Mouse (Mus musculus) spleen, adult 2 months (tissue): Measurements from ENCODE around the gene Trim54.
A peak's percentile ranks its signal among the peaks of the same experiment; 100 is the strongest.

Source experiments
- CTCF ChIP-seq: fragments of 200-500 bp; IDR thresholded peaks from 2 replicates; pipeline ENCODE4 v1.5.1; 2011; ENCODE audit warnings: mild to moderate bottlenecking, inconsistent platforms; ENCODE audit not compliant: insufficient read depth, insufficient read length, insufficient replicate concordance; ENCODE audit errors: extremely low read depth
- POLR2A ChIP-seq: fragments of 200-500 bp; IDR thresholded peaks from 2 replicates; pipeline ENCODE4 v1.6.1; 2011; ENCODE audit warnings: low read depth, low read length, inconsistent platforms

- no peak for TF ChIP-seq CTCF
- TF ChIP-seq POLR2A: peak; percentile 75; the same call in 1 of the 2 replicates
Observed at GRCm38 (mm10) chr5:31179766-31180630, 63.5 kb downstream of the Trim54 start, which contains the start of the genes Gm29609 and Gtf3c2.
